Mouse (Mus musculus) T-cell, adult 2 months (primary cell): ENCODE data around the gene Piwil1.

Source experiments
- DNase-seq: peaks from one replicate; pipeline ENCODE4 v3.0.0; 2022; ENCODE audit warnings: low spot score

Piwil1 gene

GRCm38 (mm10) chr5:128702224-128702623 lies at the start of gene Piwil1:
Gene Piwil1, plus strand, starts transcription at chr5:128702524.
- DNase-seq = no peak

GRCm38 (mm10) chr5:128656496-128657135 lies 45.7 kb upstream of the Piwil1 start:
- DNase-seq = no peak

GRCm38 (mm10) chr5:128660101-128660500 lies 42.2 kb upstream of the Piwil1 start:
- DNase-seq = no peak

GRCm38 (mm10) chr5:128662881-128663280 lies 39.4 kb upstream of the Piwil1 start:
- DNase-seq = no peak

DNA sequence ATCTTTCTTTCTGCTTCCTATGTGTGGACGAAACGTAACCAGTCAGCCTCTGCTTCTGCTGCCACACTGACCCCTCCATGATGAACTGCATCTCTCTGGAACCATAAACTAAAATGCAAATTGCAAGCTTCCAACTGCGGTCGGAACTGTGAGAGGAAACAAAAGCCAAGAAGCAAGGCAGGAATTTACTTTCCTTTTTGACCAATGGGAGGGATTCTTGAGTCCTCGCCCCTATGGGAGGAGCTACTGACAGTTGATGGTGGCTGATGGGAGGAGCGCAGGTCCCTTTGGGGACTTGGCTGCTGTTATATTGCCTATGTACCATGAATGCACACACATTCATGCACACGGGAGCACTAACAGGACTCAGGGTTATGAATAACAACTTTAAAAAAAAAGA lies 38.3 kb upstream of the Piwil1 start:
- DNase-seq = no peak

DNA sequence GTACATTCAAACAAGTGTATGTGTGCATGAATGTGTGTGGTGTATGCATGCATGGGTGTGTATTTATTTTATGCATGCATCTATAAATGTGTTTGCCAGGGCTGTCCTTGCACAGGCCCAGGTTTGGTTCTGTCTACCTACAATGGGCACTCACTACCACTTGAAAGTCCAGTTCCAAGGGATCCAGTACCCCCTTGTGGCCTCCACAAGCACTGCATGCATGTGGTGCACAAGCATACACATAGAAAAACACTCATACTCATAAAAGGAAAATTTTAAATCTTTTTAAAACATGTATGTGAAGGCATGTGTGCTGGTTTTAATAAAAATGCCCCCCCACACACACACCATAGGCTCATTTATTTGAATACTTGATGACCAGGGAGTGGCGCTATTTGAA lies 37.3 kb upstream of the Piwil1 start:
- no peak for DNase-seq

DNA sequence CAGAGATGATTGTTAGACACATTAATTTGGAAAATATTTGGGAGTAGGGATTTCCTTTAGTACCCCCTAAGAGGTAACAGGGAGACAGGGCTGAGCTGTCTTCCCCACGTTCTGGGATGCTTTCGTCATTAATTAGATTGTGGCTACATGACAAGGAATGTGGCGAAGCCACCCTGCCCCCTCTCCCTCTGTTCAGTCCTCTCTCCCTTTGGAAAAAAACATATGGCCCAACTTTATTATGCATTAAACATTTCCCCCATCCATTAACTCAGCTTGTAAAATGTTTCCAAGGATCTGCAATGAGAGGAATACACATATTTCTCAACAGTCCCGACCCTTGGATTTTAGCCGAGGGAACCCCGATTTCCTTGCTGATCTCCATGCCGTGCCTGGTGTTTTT lies 35.0 kb upstream of the Piwil1 start:
- no peak for DNase-seq

GRCm38 (mm10) chr5:128674124-128674523 lies 28.2 kb upstream of the Piwil1 start:
- DNase-seq = no peak

DNA sequence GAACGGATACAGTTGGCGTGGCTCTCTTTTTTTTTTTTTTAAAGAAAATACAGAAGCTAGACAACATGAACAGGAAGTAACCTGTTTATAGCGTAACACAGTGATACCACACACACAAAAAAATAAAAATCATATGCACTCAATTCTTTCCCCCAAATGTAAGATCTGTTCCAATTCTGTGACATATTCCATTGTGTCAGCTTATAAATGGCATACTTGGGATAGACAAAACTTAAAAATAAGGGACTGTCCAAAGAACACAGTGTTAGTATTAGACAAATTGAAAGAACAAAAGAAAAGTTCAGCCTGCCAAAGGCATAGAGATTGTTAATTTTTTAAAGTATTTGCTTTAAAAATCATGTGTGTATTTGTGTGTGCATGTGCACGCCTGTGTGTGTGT lies 25.0 kb upstream of the Piwil1 start:
- DNase-seq = no peak

DNA sequence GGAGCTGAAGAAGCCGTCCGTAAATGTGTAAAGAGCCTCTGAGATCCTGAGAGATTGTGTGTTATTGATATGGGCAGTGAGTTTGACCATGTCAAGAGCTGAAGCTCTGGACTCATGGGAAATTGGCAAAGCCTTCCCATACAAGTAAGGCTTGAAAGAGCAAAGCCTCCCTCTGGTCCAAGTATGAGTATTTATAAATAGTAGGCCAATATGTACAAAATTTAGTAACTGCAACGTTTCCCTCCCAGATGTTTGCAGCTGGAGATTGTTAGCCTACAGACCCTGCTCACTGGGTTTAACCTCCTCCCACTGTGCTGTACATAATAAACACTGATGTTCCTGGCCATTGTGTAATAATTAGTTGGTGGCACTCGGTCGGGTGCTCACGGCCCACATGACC lies 24.5 kb upstream of the Piwil1 start:
- DNase-seq = no peak

GRCm38 (mm10) chr5:128681456-128681855 lies 20.9 kb upstream of the Piwil1 start:
- no peak for DNase-seq

DNA sequence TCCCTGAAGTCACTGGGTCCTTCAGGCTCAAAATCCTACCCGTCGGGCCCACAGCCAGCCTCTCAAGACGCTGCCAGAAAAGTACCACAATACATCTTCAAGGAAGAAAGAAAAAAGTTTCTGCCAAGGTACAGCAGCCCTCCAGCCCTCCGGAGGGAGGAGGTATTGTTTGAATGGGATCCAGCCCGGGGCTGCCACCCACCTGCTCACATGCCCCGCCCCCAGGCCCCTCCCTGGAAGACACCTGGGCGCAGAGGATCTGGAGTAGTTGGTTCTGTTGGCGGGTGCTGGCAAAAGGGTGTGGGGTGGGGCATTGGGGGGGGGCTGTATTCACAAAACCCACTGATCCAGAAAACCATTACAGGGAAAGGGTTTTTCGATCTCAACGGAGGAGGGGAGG lies 18.1 kb upstream of the Piwil1 start:
- DNase-seq = no peak

- DNase-seq = no peak
These were observed 17.7 kb upstream of the Piwil1 start for GRCm38 (mm10) chr5:128684621-128685020.

- DNase-seq = no peak
These were observed 15.2 kb upstream of the Piwil1 start for GRCm38 (mm10) chr5:128687139-128687538.

DNA sequence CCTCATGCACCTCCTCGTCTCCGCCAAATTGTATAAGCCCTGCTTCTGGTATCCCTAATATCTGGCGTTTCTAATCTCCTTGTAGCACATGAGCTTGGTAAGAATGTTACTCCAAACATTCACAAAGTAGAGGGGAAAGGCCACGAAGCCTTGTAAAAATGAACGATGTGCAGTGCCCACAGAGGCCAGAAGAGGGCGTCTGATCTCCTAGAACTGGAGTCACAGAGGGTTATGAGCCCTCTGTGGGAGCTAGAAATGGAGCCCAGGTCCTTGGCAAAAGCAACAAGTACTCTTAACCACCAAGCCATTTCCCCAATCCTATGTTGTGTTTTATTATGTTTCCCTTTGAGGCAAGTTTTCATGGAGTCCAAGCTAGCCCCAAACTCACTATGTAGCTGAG lies 8.2 kb upstream of the Piwil1 start:
- no peak for DNase-seq

DNA sequence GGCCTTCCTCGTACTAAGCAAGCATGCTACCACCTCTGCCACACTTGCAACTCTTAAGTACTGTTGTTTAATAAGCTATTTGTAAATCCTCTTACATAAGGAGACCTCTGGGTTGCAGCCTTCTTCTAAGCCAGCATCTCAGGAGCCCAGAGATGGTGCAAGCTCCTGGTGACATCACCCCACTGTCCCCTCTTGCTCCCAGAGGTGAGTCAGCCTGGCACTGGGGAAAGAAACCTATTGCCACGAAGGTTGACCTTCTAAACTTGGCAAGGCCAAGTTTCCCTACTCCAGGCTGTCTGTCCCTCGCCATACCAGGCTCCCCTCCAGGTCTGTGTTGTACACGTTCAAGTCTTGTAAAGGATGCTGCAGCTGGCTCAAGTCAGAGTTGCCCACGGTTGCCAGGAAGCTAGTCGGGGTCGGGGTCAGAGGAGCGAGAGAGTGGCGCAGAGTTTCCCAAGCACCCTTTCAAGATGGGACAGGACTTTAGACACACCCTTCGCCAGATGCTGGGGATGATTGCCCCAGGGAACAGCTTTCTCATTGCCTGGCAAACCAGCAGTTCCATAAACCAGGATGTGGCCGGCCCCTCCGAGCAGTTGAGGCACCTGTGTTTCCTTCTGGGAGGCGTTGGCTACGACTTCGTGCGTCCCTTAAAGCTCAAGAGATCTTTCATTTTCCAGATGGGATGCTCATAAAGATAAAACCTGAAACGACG lies 7.6 kb upstream of the Piwil1 start:
- no peak for DNase-seq

DNA sequence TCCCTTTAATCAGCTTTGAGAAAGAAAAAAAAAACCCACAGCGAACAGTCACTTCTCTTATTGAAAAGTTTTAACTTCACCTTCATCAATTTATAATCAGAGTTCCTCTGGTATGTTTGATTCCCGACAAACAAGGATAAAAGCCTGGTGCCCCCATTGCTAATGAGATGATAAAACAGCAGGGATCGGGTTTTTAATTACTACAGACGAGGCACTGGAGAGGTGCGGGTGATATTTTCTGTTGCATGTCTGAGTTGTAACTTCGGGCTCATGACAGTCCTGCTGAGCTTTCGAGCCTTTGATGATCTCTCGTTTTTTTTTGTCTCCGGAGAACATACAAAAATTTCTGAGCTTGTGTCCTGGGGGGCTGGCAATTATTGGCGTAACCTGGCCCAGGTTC lies 5.5 kb upstream of the Piwil1 start:
- no peak for DNase-seq

- DNase-seq = no peak
These were observed 1.6 kb upstream of the Piwil1 start for GRCm38 (mm10) chr5:128700716-128701115.

DNA sequence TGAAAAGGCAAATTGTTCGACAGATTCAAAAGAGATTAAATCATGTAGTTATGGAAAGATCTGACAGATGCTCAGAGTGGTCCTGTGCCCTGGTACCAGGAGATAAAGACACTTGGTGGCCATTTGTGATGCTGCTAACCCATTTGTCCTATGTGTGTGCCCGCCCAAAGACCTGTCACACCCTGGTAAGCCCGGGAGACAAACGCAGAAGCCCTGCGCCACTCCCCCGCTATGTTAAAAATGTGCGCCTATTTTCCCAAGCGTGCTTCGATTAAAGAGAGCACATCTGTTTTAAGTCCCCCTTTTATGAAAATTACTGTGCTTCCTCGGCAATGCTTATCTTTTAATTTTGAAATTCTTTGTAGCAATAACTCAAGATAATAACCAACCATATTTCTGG lies 1.4 kb downstream of the Piwil1 start:
- DNase-seq = no peak

GRCm38 (mm10) chr5:128704134-128704904 lies 2.0 kb downstream of the Piwil1 start:
- DNase-seq = no peak

DNA sequence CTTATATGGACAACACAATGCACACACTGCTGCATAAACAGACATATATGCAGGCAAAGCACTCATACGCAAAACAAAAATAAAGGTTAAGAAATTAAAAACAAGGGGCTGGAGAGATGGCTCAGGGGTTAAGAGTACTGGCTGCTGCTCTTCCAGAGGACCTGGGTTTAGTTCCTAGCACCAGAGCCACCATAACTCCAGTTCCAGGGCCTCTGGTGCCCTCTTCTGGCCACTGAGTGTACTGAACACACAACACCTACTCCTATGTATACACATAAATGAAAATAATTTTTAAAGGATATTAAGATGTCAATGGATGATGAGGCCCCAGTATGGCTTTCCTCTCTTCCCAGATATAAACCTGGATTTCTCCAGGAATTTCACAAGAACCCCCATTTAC lies 4.1 kb downstream of the Piwil1 start:
- no peak for DNase-seq

- no peak for DNase-seq
These were observed 4.9 kb downstream of the Piwil1 start for GRCm38 (mm10) chr5:128707271-128707670.

DNA sequence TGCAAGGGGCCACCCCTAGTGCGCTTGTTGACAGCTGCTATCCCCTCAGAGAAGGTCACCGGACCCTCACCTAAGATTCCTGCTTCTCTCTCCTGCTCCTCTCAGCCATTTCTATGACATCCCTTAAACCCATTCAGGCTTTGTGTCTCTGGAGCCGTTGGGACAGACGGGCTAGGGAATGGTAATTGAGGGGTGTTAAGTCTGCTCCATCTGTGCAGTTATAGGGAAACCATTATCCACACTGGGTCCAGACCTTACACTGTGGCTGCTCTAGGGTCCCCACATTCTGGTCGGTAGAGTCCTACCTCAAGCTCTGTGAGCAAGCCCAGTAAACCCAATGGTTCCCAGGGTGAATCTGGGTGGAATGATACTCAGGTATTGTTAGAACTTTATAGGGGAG lies 6.6 kb downstream of the Piwil1 start:
- DNase-seq = no peak
